Mouse (Mus musculus) gastrocnemius, adult 8-10 months (tissue): ENCODE measurements around the gene Ptprj. TPM values are rescaled to one million over a fixed set of nuclear protein-coding genes. Genes with fewer than 3 reads are reported as not detected.
"Not testable (repeated sequence)": the region's sequence is repeated elsewhere in the genome, so short reads cannot be mapped to it uniquely, and the experiment has no call there.

Experiments used
- DNase-seq, 2 experiments: peaks; one replicate each; pipeline ENCODE4 v3.0.0; 2022; ENCODE audit warnings: low spot score in 2 of 2
- total RNA-seq, 4 experiments: library from RNA; stranded (reverse); gene quantifications; 2 replicates each; pipeline ENCODE4 v1.2.4; 2022

Gene Ptprj
- total RNA-seq, 4 experiments from 2014 or later = 1.3 to 3.1 (median 2.1) TPM

DNA sequence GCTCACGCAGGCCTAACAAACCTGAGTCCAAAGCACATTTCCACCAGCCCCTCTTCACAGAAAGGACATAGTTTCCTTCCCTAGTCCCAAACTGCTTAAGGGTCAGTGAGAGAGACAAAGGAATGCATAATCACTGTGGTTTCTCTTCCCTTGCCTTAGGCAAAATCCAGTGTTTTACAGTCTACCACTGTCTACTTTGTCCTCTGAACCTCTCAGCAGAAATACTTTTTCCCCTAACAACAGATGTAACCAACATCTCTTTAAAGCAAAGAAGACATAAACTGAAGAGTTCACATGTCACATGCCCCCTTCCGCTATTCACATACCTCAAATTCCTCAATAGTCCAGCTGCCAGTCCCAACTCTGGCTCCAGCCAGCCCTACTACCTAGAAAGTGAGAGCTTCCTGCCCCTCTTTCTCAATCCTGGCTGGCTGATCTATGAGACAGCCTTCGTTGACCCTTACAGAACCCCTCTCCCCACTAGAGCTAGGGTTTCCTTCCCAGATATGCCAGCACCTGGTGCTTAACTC lies 94.2 kb downstream of the Ptprj start:
- no peak for DNase-seq

DNA sequence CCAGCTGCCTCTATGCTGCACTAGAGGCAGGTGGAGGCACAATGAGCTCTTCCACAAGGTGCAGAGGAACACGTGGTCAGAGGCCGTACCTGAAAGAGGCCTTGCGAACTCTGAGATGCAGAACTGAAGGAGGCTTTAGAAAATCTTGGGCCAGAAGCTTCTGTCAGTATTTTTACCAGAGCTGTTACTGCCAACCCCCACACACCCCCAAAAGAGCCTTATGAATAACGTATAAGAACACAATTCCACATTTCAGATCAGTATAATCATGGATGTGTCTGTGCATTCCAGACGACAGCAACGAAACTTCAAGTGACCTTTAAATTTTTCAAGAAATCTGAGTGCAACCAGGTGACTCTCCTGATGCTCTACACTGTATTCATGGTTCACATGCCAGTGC lies 98.9 kb downstream of the Ptprj start:
- DNase-seq = no peak

- no peak for DNase-seq
Measured at GRCm38 (mm10) chr2:90480747-90481308, 99.6 kb downstream of the Ptprj start.

DNA sequence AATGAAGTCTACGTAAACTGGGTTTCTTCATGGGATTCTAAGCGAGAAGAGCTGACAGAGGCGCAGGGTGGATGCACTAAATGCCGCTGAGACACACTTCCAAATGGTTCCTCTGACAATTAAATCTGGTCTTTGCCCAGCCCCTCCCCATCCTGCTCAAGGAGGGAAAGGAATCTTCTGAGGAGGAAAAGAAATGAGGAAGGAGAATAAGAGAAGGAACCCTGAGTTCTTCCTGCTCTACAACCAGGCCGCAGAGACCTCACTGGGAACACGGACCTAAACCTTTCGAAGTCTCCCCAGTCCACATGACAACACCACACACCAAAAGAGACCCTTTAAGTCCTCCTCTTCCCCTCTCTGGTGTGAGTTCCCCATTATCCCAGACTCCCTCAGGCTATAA lies 101.9 kb downstream of the Ptprj start:
- DNase-seq = no peak

DNA sequence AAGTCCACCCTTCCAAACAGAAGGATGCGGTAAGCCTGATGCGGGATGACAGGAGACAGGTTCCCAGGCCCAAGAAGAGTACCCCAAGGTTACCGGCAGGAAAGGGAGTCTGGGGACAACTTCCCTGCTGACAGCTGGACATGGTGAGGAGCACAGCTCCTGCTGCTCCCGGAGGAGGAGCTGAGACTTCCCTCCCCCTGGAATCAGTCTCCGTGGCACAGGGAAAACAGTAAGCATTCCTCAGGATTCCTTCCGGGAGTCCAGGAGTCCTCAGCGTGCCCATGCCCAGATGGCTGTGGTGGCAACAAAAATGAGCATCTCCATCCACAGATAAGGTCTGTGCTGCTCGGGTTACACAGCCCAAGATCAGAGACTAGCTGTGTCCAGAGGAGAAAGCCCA lies 102.8 kb downstream of the Ptprj start:
- DNase-seq = no peak

DNA sequence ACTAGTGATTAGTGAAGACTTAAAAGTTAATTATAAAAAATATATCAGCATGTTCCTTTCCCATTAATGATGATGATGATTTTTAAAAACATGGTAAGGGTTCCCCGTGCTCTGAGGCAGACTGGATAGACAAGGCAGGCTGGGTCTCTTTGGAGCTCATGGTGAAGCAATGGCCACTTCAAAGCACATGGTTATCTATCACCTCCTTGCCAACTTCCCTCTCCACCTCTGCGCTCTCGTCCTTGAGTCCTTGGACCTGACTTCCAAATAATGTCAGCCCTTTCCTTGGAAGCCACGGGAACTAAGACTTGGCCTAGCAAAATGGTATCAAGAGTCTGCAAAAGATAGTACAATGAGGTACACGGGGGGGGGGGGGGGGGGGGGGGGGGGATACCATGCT lies 103.7 kb downstream of the Ptprj start:
- DNase-seq = no peak

DNA sequence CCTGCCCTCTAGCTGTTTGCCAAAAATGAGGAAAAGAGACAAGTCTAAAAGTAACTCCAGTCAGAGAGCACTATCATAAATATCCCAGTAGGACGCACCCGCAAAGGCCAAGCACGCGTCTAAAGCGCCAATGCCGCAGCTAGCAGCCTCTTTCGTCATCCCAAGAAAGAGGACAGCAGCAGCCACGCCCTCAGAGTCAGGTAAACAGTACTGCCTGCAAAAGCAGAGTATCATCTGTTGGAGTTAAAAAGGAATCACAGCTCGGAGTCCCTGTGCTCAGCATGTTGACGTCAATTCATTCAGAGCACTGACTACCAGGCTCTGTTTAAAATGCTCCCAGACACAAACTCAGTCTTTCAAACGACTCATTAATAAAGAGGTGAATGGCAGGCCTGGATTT lies 104.1 kb downstream of the Ptprj start:
- no peak for DNase-seq

DNA sequence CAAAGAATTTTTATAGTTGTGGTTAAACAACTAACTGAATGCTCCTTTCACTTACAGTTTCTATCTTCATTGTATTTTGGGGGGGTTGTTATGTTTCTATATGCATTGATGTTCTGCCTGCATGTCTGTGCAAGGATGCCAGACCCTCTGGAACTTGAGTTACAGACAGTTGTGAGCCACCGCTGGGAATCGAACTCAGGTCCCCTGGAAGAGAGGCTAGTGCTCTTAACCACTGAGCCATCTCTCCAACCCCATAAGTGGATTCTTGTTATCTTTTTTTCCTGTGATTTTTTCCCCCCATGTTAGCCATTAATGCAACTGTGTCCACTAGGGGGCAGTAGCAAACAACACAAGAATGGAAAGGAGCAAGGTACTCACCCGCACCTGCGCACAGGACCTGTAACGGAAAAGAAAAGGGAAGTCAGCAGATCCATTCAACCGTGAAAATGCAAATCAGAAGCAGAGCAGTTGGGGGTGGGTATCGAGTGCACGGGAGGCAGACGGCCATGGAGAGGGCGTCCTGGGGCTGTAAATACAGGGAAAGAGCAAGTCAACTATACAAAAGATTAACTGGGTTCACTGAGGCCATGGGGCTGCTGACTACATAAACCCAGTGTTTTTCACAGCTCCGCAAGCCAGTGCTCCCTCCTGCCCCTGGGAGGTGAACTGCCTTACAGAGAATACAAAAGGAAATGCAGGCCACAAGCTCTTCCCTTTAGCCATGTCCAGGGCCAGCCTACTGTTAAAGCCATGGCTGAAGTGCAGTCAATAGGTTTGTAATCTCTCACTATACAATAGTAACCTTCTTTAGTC lies 105.6 kb downstream of the Ptprj start:
- peak; percentile 40 to 52 for DNase-seq

DNA sequence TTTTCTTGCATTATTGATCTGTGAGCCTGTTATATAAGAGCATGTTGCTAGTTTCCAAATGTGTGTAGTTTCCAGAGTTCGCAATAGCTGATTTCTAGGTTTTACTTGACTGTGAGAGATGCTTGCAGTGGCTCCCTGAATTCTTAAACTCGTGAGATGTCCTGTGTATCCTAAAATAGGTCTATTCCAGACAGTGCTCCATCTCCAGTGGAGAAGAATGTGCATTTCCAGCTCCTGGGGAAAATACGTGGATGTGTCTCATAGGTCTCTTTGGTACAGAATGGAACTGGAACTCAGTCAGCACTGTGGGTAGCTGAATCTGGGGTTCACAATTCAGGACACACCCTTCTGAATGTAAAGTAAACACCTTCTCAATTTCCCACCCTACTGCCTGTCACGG lies 107.7 kb downstream of the Ptprj start:
- DNase-seq = no peak

DNA sequence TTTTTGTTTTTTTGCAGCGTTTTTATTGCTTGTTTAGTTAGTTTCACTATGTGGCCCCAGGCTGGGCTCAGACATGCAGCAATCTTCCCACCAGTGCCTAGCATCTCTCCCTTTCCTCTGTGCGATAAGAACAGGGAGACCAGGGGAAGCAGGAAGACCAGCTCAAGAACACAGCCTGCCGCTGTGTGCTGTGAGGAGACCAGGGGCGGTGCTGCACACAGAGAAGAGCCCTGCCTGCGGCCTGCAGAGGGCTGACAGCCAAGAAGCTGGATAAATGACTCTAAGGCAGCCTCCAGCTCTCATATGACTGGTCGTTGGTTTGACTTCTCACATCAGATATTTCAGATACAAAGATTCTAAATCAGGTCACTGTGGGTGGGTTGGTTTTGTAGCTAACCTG lies 110.3 kb downstream of the Ptprj start:
- DNase-seq = no peak

- DNase-seq = no peak
Measured at GRCm38 (mm10) chr2:90466480-90466879, 114.0 kb downstream of the Ptprj start.

- no peak for DNase-seq
Measured at GRCm38 (mm10) chr2:90463735-90464134, 116.7 kb downstream of the Ptprj start.

DNA sequence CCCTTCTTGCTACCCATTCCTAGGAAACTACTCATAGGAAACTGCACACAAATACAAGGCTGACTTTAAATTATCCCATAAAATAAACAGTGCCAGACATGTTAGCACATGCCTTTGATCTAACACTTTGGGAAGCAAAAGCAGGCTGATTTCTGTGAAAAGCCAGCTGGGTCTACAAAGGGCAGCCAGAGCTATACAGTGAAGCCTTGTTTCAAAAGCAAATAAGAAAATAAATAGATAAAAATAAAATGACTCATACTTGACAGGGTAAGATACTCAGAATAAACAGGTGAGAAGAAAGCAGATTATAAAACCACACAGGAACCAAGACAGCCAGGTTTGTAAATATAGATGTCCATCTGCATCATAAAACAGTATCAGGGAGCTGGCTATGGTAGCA lies 118.2 kb downstream of the Ptprj start:
- DNase-seq = no peak

GRCm38 (mm10) chr2:90457946-90458345 lies 122.5 kb downstream of the Ptprj start:
- DNase-seq = no peak

- no peak for DNase-seq
Measured at GRCm38 (mm10) chr2:90452380-90452779, 128.1 kb downstream of the Ptprj start.

- no peak for DNase-seq
Measured at GRCm38 (mm10) chr2:90448967-90449740, 131.3 kb downstream of the Ptprj start.

GRCm38 (mm10) chr2:90443811-90444210 lies 136.6 kb downstream of the Ptprj start:
- DNase-seq = no peak

DNA sequence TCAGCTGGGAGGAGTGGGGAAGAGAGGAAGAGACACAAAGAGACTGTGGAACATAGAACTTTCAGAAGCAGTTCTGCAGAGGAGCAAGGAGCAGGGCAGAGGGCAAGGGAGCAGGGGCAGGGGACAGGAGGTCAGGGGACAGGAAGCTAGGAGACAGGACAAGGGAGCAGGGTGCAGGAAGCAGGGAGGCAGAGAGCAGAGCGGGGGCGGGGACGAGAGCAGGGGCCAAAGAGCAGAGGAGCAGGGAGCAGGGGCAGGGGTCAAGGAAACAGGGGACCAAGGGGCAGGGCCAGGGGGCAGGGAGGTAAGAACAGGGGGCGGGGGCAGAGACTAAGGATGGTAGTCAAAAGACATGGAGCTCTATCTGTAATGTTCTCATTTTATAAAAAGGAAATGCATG lies 138.6 kb downstream of the Ptprj start:
- not testable (repeated sequence) for DNase-seq

DNA sequence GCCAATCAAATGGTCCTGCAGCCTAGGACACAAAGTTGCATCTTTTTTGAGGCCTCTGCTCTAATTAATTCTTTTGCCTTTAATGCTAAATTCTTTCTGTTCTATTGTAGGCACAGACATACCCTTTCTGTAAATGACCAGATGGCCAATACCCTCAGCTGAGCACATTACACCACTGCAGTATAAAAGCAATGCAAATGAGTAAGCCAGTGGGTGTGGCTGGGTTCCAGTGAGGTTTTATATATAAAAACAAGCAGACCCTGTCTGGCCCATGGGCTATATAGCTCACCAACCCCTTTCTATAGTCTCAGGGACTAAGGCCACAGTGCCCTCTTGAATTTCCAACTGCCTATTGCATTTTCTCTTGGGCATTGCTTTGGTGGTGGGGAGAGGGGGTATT lies 140.3 kb downstream of the Ptprj start:
- DNase-seq = not testable (repeated sequence)

DNA sequence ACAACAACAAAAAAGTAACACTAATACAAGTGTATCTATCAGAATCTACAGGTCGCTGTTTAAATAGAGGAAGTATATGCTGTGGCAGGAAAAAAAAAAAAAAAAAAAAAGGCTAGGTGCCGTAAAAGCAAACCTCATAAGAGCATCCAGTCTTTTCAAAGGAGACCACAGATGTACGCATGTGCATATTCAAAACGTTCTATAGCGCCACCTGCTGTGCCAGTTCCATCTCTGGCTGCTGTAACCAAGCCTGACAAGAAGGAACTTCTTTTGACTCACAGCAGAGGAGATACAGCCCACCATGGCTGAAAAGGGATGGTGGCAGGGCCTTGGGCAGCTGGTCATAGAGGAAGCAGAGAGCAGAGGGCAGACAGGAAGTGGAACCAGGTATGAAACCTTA lies 143.0 kb downstream of the Ptprj start:
- not testable (repeated sequence) for DNase-seq

- DNase-seq = not testable (repeated sequence)
Measured at GRCm38 (mm10) chr2:90429782-90430181, 150.7 kb downstream of the Ptprj start.
